Mouse (Mus musculus): ENCODE results near the gene Nln.

DNA sequence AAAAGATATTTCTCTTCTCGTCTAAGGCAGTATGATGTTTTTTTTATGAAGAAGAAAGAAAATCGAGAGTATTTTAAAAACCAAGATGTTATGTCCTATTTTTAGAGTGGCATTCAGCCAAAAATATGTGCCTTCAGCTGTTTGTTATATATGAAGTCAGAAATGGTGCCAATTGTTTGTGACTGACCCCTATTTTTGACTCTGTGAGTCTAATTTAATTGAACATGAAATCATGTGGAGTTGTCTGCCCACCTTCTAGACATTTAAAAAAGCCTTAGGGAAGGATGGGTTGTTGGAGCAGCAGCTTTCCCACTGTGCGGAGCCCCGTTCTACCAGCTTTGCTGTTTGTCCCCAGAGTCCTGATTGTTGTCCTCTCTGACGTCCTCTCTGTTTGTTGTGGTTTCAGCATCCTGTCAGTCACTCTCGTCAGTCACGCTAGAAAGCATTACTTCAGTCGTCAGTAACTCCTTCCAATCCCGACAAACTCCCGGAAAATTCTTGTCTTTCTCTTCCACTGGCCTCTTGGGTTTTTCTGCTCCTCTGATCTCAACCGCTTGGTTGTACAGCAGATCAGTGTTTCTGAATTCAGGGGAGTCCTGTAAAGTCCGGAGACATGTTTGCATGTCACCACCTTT is 3.0 kb upstream of the Nln start:
- no peak for TF ChIP-seq EP300 (IDR thresholded peaks at IDR 0.05; ENCODE audit: low read depth in 1 of 2, low read length in 2 of 2)
- no peak for TF ChIP-seq SMC3 (IDR thresholded peaks at IDR 0.05; ENCODE audit: low read depth, low read length)
- TF ChIP-seq POLR2AphosphoS2 (IDR thresholded peaks at IDR 0.05; ENCODE audit: low read length): no peak
- no peak for TF ChIP-seq MAX (IDR thresholded peaks at IDR 0.05; ENCODE audit: low read length)
- no peak for TF ChIP-seq JUND (IDR thresholded peaks at IDR 0.05; ENCODE audit: low read depth, low read length)
- TF ChIP-seq CTCF (IDR thresholded peaks at IDR 0.05 in 2 of 3, conservative IDR thresholded peaks at IDR 0.05 in 1 of 3; ENCODE audit: control insufficient read depth in 1 of 3, insufficient read depth in 1 of 3, low read depth in 2 of 3, low read length in 3 of 3, poor library complexity in 1 of 3, severe bottlenecking in 1 of 3): no peak
- TF ChIP-seq TBP (IDR thresholded peaks at IDR 0.05; ENCODE audit: low read depth, low read length): no peak
- TF ChIP-seq MXI1 (IDR thresholded peaks at IDR 0.05; ENCODE audit: low read depth, low read length): no peak
- no peak for TF ChIP-seq USF1 (IDR thresholded peaks at IDR 0.05; ENCODE audit: low read depth, low read length)
- TF ChIP-seq TCF12 (IDR thresholded peaks at IDR 0.05; ENCODE audit: low read depth, low read length): no peak
- no peak for TF ChIP-seq NRF1 (IDR thresholded peaks at IDR 0.05; ENCODE audit: insufficient read depth, low read depth, low read length, poor library complexity, severe bottlenecking)

Measured in MEL (cell line).